ENCODE assay signal across 23 mouse cellular contexts in the genomic region with DNA sequence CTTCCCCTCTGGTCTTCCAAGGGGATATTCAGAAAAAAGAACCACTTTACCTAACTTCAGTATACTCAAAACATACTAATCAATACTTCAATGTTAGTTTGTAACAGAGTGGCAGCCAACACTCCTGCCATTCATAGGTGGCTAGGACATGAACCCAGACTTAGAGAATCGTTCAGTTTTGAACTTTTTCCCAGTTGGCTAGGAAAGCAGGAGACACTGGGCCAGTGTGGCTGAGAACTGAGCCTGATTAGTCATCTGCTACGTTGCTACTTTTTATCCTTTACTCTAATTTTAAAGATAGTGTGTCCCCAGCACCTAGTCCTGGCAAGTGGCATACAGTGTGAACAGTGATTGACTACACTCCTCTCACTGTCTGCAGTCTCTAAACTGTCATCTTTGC. TPM values are rescaled to one million over a fixed set of nuclear protein-coding genes. Genes with fewer than 3 reads are reported as not detected.
A peak's percentile ranks its signal among the peaks of the same experiment; 100 is the strongest.
DNase-seq lines count a peak whose midpoint lies in the region; ATAC-seq and TF ChIP-seq lines count a peak whose summit lies in the region.
"Had no signal": no experiment of that assay in that cellular context is flagged by ENCODE, and none has a peak within 500 bp of the region (broad histone marks: within the 10 kb centered on the region; RNA-seq: fewer than 3 reads in every experiment).

No protein-coding gene starts in this region.

- H3K4me1 ChIP-seq in liver, postnatal 0 days (ENCODE audit: insufficient read depth): no peaks in the 10 kb centered on the region
- H3K4me1 ChIP-seq in brown adipose tissue, adult 24 weeks (ENCODE audit: control insufficient read depth, insufficient read depth, insufficient read length, low read length): no peaks in the 10 kb centered on the region
- no peaks in the 10 kb centered on the region for H3K4me1 ChIP-seq in hindbrain, embryonic 13.5 days (replicated peaks)
- H3K4me1 ChIP-seq: forebrain, embryonic 12.5 days; forebrain, embryonic 15.5 days had no signal

- peaks cover 45% of the 10 kb centered on the region for H3K36me3 ChIP-seq in liver, postnatal 0 days (replicated peaks; ENCODE audit: insufficient read depth, low read length)
- peaks cover 58% of the 10 kb centered on the region for H3K36me3 ChIP-seq in hindbrain, embryonic 13.5 days

- H3K27ac ChIP-seq in liver, postnatal 0 days (ENCODE audit: low read depth): peak overlapping the region; percentile 72
- H3K27ac ChIP-seq in brown adipose tissue, adult 24 weeks (replicated peaks; ENCODE audit: low read depth, low read length): peak overlapping the region; percentile 82
- H3K27ac ChIP-seq in hindbrain, embryonic 13.5 days: no peak overlapping the region
- H3K27ac ChIP-seq: forebrain, embryonic 12.5 days; forebrain, embryonic 15.5 days; gastrocnemius, adult 2 months; hindbrain, embryonic 14.5 days; hindbrain, postnatal 0 days had no signal

- WGBS in liver, postnatal 0 days (ENCODE audit: insufficient replicate concordance): 62% methylated on average over 2 of the region's 2 CpGs
- 93% methylated on average over 2 of the region's 2 CpGs for WGBS in hindbrain, embryonic 13.5 days

- ATAC-seq in liver, postnatal 0 days: peak; percentile 95
- ATAC-seq in hindbrain, embryonic 13.5 days (ENCODE audit: low FRiP score): no peak
- ATAC-seq: forebrain, embryonic 15.5 days; hindbrain, postnatal 0 days; inflammation-experienced regulatory T-cells, adult 6 months; intestine, embryonic 16.5 days; Patski had no signal

- no peak overlapping the region for H3K4me2 ChIP-seq in liver, postnatal 0 days (ENCODE audit: low read depth, low read length)
- H3K4me2 ChIP-seq in hindbrain, embryonic 13.5 days: no peak overlapping the region
- H3K4me2 ChIP-seq: forebrain, embryonic 12.5 days; forebrain, embryonic 15.5 days; heart, embryonic 11.5 days; hindbrain, embryonic 14.5 days had no signal

- H3K9me3 ChIP-seq in liver, postnatal 0 days (ENCODE audit: low read length): no peaks in the 10 kb centered on the region
- no peaks in the 10 kb centered on the region for H3K9me3 ChIP-seq in hindbrain, embryonic 13.5 days
- H3K9me3 ChIP-seq: forebrain, embryonic 12.5 days; forebrain, embryonic 15.5 days had no signal

- no peak overlapping the region for H3K9ac ChIP-seq in liver, postnatal 0 days (replicated peaks)
- H3K9ac ChIP-seq in hindbrain, embryonic 13.5 days: no peak overlapping the region
- H3K9ac ChIP-seq: forebrain, embryonic 12.5 days; forebrain, embryonic 15.5 days; hindbrain, embryonic 14.5 days had no signal

- no peaks in the 10 kb centered on the region for H3K27me3 ChIP-seq in liver, postnatal 0 days (ENCODE audit: insufficient read depth, low read length)
- no peaks in the 10 kb centered on the region for H3K27me3 ChIP-seq in hindbrain, embryonic 13.5 days
- H3K27me3 ChIP-seq: forebrain, embryonic 12.5 days; forebrain, embryonic 15.5 days; Patski had no signal

- no peak for DNase-seq in liver, postnatal 0 days
- no peak for DNase-seq in liver
- peak; percentile 9 for DNase-seq in NIH3T3 (ENCODE audit: low read depth)
- DNase-seq in embryo, embryonic 10 days (ENCODE audit: low spot score): no peak
- DNase-seq: adrenal gland, adult 2 months; adrenal gland, postnatal 14 days; cerebellum, adult 11-12 months; cerebellum, adult 8-10 months; cerebellum, postnatal 10 days; cerebellum, postnatal 36 days; gastrocnemius, adult 2 months; gastrocnemius, postnatal 14 days; heart, adult 11 months had no signal

- no peak for TF ChIP-seq CTCF in liver, postnatal 0 days (IDR thresholded peaks at IDR 0.05; ENCODE audit: low read depth)

- no peak for TF ChIP-seq EP300 in liver, postnatal 0 days (IDR thresholded peaks at IDR 0.05; ENCODE audit: low read depth)

- H3K4me3 ChIP-seq in liver, postnatal 0 days (ENCODE audit: low read depth, low read length): no peak overlapping the region
- no peak overlapping the region for H3K4me3 ChIP-seq in brown adipose tissue, adult 24 weeks (ENCODE audit: insufficient read depth, low read depth, low read length)
- no peak overlapping the region for H3K4me3 ChIP-seq in hindbrain, embryonic 13.5 days
- H3K4me3 ChIP-seq: forebrain, embryonic 12.5 days; forebrain, embryonic 15.5 days; gastrocnemius, adult 2 months had no signal

RNA-seq across cellular contexts. Expression of a gene that starts 4.9 kb away (rescaled TPM):
- 0.21 and 0.52 TPM in 2 replicates for polyA plus RNA-seq in liver, postnatal 0 days (2015; fragmentation: Nextera tagmentation; extraction: Ambion mirVana)
- polyA plus RNA-seq in brown adipose tissue, adult 24 weeks (2012; ENCODE audit: insufficient read depth, insufficient read length, missing spikeins): not detected in 2 replicates
- polyA plus RNA-seq in hindbrain, embryonic 13.5 days (2015; fragmentation: Nextera tagmentation; extraction: Ambion mirVana): 0.71 and 1.0 TPM in 2 replicates
- polyA plus RNA-seq: hindbrain, postnatal 0 days had no signal

RNA-seq across cellular contexts. Expression of a gene that starts 22.7 kb away (rescaled TPM):
- polyA plus RNA-seq in liver, postnatal 0 days (2015; fragmentation: Nextera tagmentation; extraction: Ambion mirVana): 122 and 136 TPM in 2 replicates
- polyA plus RNA-seq in brown adipose tissue, adult 24 weeks (2012; ENCODE audit: insufficient read depth, insufficient read length, missing spikeins): 101 and 126 TPM in 2 replicates
- 323 and 334 TPM in 2 replicates for polyA plus RNA-seq in hindbrain, embryonic 13.5 days (2015; fragmentation: Nextera tagmentation; extraction: Ambion mirVana)

RNA-seq across cellular contexts. Expression of a gene that starts 22.9 kb away (rescaled TPM):
- polyA plus RNA-seq in liver, postnatal 0 days (2015; fragmentation: Nextera tagmentation; extraction: Ambion mirVana): 23.8 and 25.7 TPM in 2 replicates
- 72.0 and 99.9 TPM in 2 replicates for polyA plus RNA-seq in brown adipose tissue, adult 24 weeks (2012; ENCODE audit: insufficient read depth, insufficient read length, missing spikeins)
- 28.8 and 30.8 TPM in 2 replicates for polyA plus RNA-seq in hindbrain, embryonic 13.5 days (2015; fragmentation: Nextera tagmentation; extraction: Ambion mirVana)

RNA-seq across cellular contexts. Expression of a gene that starts 27.6 kb away (rescaled TPM):
- polyA plus RNA-seq in liver, postnatal 0 days (2015; fragmentation: Nextera tagmentation; extraction: Ambion mirVana): 8.3 and 9.5 TPM in 2 replicates
- polyA plus RNA-seq in brown adipose tissue, adult 24 weeks (2012; ENCODE audit: insufficient read depth, insufficient read length, missing spikeins): 11.4 and 17.1 TPM in 2 replicates
- 98.1 and 101 TPM in 2 replicates for polyA plus RNA-seq in hindbrain, embryonic 13.5 days (2015; fragmentation: Nextera tagmentation; extraction: Ambion mirVana)
